Mouse (Mus musculus) forebrain, embryonic 11.5 days (tissue): ENCODE results near the gene Kcnd3. TPM values are rescaled to one million over a fixed set of nuclear protein-coding genes. Genes with fewer than 3 reads are reported as not detected.

Source experiments
- ATAC-seq: fragments of 200-750 bp; cut with Nextera tagmentation; replicated peaks from 2 replicates; pipeline ENCODE4 v1.8.0; 2017; ENCODE audit warnings: moderate TSS enrichment; ENCODE audit not compliant: low FRiP score
- DNase-seq: peaks from one replicate; pipeline ENCODE4 v3.0.0-alpha.2; 2017; ENCODE audit warnings: low spot score
- H3K27ac ChIP-seq: fragments of 300-500 bp; sonication (generic); 2 replicates; pipeline ENCODE4 v1.5.1; 2014; ENCODE audit warnings: low read depth, low read length
- H3K27me3 ChIP-seq: fragments of 300-500 bp; sonication (generic); 2 replicates; pipeline ENCODE4 v1.6.1; 2014; ENCODE audit warnings: mild to moderate bottlenecking, low read length, mixed read lengths; ENCODE audit not compliant: control insufficient read depth, insufficient read depth
- H3K36me3 ChIP-seq: fragments of 300-500 bp; sonication (generic); 2 replicates; pipeline ENCODE4 v1.6.1; 2014; ENCODE audit warnings: mild to moderate bottlenecking, low read length, moderate library complexity, mixed read lengths; ENCODE audit not compliant: control insufficient read depth, insufficient read depth
- H3K4me1 ChIP-seq: fragments of 300-500 bp; sonication (generic); replicated peaks from 2 replicates; pipeline ENCODE4 v1.6.1; 2014; ENCODE audit warnings: low read length, mixed read lengths; ENCODE audit not compliant: control insufficient read depth, insufficient read depth
- H3K4me2 ChIP-seq: fragments of 300-500 bp; sonication (generic); 2 replicates; pipeline ENCODE4 v1.6.1; 2014; ENCODE audit warnings: low read depth, mild to moderate bottlenecking, low read length, moderate library complexity, mixed read lengths; ENCODE audit not compliant: severe bottlenecking
- H3K4me3 ChIP-seq: fragments of 300-500 bp; sonication (generic); 2 replicates; pipeline ENCODE4 v1.5.1; 2014; ENCODE audit warnings: low read depth, low read length
- H3K9ac ChIP-seq: fragments of 300-500 bp; sonication (generic); 2 replicates; pipeline ENCODE4 v1.6.1; 2014; ENCODE audit warnings: low read length
- H3K9me3 ChIP-seq: fragments of 300-500 bp; sonication (generic); 2 replicates; pipeline ENCODE4 v1.6.1; 2016; ENCODE audit warnings: low read length, mixed read lengths; ENCODE audit not compliant: control insufficient read depth
- WGBS: fragments of 180-500 bp; shearing (Covaris S2); extraction: QIAGEN DNeasy Blood & Tissue Kit; methylation state at CpG from one replicate; pipeline ENCODE4 v1.1.7; 2014; 5-methylcytosine and 5-hydroxymethylcytosine counted together
- polyA plus RNA-seq: library from polyadenylated mRNA; unstranded; fragments of >200 nt; fragmentation: Nextera tagmentation; extraction: Ambion mirVana; gene quantifications from 2 replicates; pipeline ENCODE4 v1.2.1, GENCODE M21; 2014

Kcnd3 gene
- polyA plus RNA-seq, 1 experiment from 2014 or later: 1.3 TPM

- no peak overlapping the region for H3K9ac ChIP-seq
- no peaks in the 10 kb centered on the region for H3K36me3 ChIP-seq
- H3K4me2 ChIP-seq: no peak overlapping the region
- H3K4me1 ChIP-seq: peaks cover 7% of the 10 kb centered on the region; the same call in 1 of the 2 replicates
- no peak for DNase-seq
- WGBS: 87% methylated on average over 4 of the region's 4 CpGs
- H3K27me3 ChIP-seq: no peaks in the 10 kb centered on the region
- H3K4me3 ChIP-seq: no peak overlapping the region
- H3K9me3 ChIP-seq: no peaks in the 10 kb centered on the region
- ATAC-seq: no peak
- no peak overlapping the region for H3K27ac ChIP-seq
Observed at GRCm38 (mm10) chr3:105411776-105412175, 40.4 kb upstream of the Kcnd3 start.

DNA sequence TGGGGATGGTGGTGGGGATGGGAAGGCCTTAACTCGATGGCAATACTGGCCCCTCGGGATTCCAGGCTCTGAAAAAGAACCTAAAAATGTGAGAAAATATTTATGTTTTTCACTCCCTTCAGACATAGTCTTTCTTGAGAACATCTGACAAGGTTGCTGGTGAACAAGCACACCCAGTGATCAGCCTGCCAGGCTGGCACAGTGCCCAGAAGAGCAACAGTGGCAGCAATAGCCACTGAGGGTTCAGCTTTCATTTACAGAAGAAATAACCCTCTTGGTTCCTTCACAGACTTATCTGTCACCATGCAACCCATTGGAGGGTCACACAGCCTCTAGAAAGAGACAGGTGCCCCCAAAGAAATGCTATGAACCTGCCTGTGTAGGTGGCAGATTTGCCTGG, 39.9 kb upstream of the Kcnd3 start:
- H3K4me3 ChIP-seq: no peak overlapping the region
- ATAC-seq (no peak), DNase-seq (no peak)
- no peaks in the 10 kb centered on the region for H3K36me3 ChIP-seq
- H3K27me3 ChIP-seq: no peaks in the 10 kb centered on the region
- H3K4me1 ChIP-seq: peaks cover 7% of the 10 kb centered on the region; the same call in 1 of the 2 replicates
- no peak overlapping the region for H3K27ac ChIP-seq
- no peaks in the 10 kb centered on the region for H3K9me3 ChIP-seq
- no peak overlapping the region for H3K9ac ChIP-seq
- 85% methylated on average over 2 of the region's 2 CpGs for WGBS
- H3K4me2 ChIP-seq: no peak overlapping the region

GRCm38 (mm10) chr3:105412681-105413080, 39.4 kb upstream of the Kcnd3 start:
- ATAC-seq (no peak), DNase-seq (no peak)
- Histone ChIP-seq H3K36me3 (no peaks in the 10 kb centered on the region), H3K27ac (no peak overlapping the region), H3K27me3 (no peaks in the 10 kb centered on the region), H3K4me1 (peaks cover 5% of the 10 kb centered on the region; the same call in 1 of the 2 replicates), H3K9me3 (no peaks in the 10 kb centered on the region), H3K9ac (no peak overlapping the region), H3K4me2 (no peak overlapping the region), H3K4me3 (no peak overlapping the region)

DNA sequence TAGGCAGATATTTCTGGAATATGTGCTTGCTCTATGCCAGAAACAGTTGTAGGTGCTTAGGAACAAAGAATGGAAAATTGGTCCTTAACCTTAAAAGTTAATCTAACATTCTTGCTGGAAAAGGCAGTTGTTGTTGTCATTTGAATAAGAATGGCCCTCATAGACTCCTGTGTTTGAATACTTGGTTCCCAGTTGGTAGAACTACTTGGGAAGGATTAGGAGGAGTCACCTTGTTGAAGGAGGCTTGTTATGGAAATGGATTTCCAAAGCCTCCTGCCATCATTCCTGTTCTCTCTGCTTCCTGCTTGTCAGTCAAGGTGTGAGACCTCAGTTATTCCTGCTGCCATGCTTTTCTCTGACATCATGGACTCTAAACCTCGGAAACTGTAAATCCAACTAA, 33.7 kb upstream of the Kcnd3 start:
- Histone ChIP-seq H3K27ac (no peak overlapping the region), H3K4me3 (no peak overlapping the region), H3K9me3 (no peaks in the 10 kb centered on the region), H3K4me1 (no peaks in the 10 kb centered on the region), H3K9ac (no peak overlapping the region), H3K4me2 (no peak overlapping the region), H3K36me3 (no peaks in the 10 kb centered on the region), H3K27me3 (no peaks in the 10 kb centered on the region)
- DNase-seq: no peak
- ATAC-seq: no peak
- WGBS: 71% methylated on average over 1 of the region's 1 CpGs

DNA sequence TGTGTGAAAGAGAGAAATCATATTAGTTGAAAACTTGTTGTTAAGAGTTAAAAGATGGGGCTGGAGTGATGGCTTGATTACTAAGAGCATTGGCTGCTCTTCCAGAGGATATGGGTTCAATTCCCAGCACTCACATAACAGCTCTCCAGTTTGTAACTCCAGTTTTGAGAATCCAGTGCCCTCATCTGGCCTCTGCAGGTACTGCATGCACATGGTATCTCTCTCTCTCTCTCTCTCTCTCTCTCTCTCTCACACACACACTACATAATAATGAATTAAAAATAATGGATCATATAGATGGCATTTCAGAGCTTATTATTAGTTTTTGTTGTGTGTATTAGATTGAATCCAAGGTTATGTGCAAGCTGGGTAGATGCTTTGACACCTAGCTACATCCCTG, 29.7 kb upstream of the Kcnd3 start:
- Histone ChIP-seq H3K9me3 (no peaks in the 10 kb centered on the region), H3K27me3 (no peaks in the 10 kb centered on the region), H3K4me2 (no peak overlapping the region), H3K36me3 (no peaks in the 10 kb centered on the region), H3K4me3 (no peak overlapping the region), H3K9ac (no peak overlapping the region), H3K27ac (no peak overlapping the region), H3K4me1 (no peaks in the 10 kb centered on the region)
- DNase-seq: no peak
- no peak for ATAC-seq

- 61% methylated on average over 4 of the region's 4 CpGs for WGBS
Observed at GRCm38 (mm10) chr3:105423427-105423826, 28.7 kb upstream of the Kcnd3 start.

GRCm38 (mm10) chr3:105428586-105428985, 23.5 kb upstream of the Kcnd3 start:
- no peak for ATAC-seq

More at GRCm38 (mm10) chr3:105423427-105423826, 28.7 kb upstream of the Kcnd3 start:
- no peaks in the 10 kb centered on the region for H3K36me3 ChIP-seq
- ATAC-seq (no peak), DNase-seq (no peak)
- H3K27me3 ChIP-seq: no peaks in the 10 kb centered on the region
- H3K4me3 ChIP-seq: no peak overlapping the region
- no peaks in the 10 kb centered on the region for H3K4me1 ChIP-seq
- H3K9ac ChIP-seq: no peak overlapping the region
- H3K27ac ChIP-seq: no peak overlapping the region
- H3K9me3 ChIP-seq: no peaks in the 10 kb centered on the region
- no peak overlapping the region for H3K4me2 ChIP-seq

GRCm38 (mm10) chr3:105436383-105436782, 15.7 kb upstream of the Kcnd3 start:
- H3K4me2 ChIP-seq: no peak overlapping the region
- 50% methylated on average over 2 of the region's 2 CpGs for WGBS
- H3K4me1 ChIP-seq: no peaks in the 10 kb centered on the region
- H3K36me3 ChIP-seq: no peaks in the 10 kb centered on the region
- H3K4me3 ChIP-seq: no peak overlapping the region
- H3K9me3 ChIP-seq: no peaks in the 10 kb centered on the region
- DNase-seq (no peak), ATAC-seq (no peak)
- no peaks in the 10 kb centered on the region for H3K27me3 ChIP-seq
- H3K27ac ChIP-seq: no peak overlapping the region
- H3K9ac ChIP-seq: no peak overlapping the region

More at GRCm38 (mm10) chr3:105428586-105428985, 23.5 kb upstream of the Kcnd3 start:
- Histone ChIP-seq H3K4me2 (no peak overlapping the region), H3K4me3 (no peak overlapping the region), H3K36me3 (no peaks in the 10 kb centered on the region), H3K9ac (no peak overlapping the region), H3K27me3 (no peaks in the 10 kb centered on the region), H3K9me3 (no peaks in the 10 kb centered on the region), H3K4me1 (no peaks in the 10 kb centered on the region), H3K27ac (no peak overlapping the region)
- DNase-seq: no peak

GRCm38 (mm10) chr3:105436971-105437370, 15.2 kb upstream of the Kcnd3 start:
- no peaks in the 10 kb centered on the region for H3K36me3 ChIP-seq
- H3K9ac ChIP-seq: no peak overlapping the region
- 92% methylated on average over 11 of the region's 11 CpGs for WGBS
- no peak for ATAC-seq
- no peak for DNase-seq
- H3K4me1 ChIP-seq: no peaks in the 10 kb centered on the region
- H3K4me2 ChIP-seq: no peak overlapping the region
- no peak overlapping the region for H3K27ac ChIP-seq
- H3K9me3 ChIP-seq: no peaks in the 10 kb centered on the region
- no peak overlapping the region for H3K4me3 ChIP-seq
- no peaks in the 10 kb centered on the region for H3K27me3 ChIP-seq
